8 mouse cellular contexts compared by ENCODE assay signal in the genomic region with DNA sequence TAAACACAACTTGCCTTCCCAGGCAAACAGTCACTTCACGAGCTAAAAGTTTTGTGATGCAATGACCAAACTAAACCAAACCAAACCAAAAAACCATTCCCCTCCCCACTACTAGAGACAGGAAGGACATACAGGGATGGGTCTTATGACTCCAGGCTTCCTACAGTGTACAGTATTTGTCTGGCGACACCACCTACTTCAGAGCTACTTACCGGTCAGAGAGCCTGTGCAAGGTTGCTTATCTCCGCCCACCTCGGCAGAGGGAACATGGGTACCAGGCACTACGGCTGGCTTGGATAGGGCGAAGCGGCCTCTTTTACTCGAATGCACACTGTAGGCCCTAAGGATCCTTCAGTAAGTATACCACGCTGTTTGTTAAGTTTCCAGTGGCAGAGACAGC. TPM values are rescaled to one million over a fixed set of nuclear protein-coding genes. Genes with fewer than 3 reads are reported as not detected.
A peak's percentile ranks its signal among the peaks of the same experiment; 100 is the strongest.
DNase-seq lines count a peak whose midpoint lies in the region; ATAC-seq and TF ChIP-seq lines count a peak whose summit lies in the region.

No protein-coding gene starts in this region.

- TF ChIP-seq RAD21 in MEL (IDR thresholded peaks at IDR 0.05; ENCODE audit: low read depth, low read length), result no peak

- H3K9me3 ChIP-seq in MEL (replicated peaks; ENCODE audit: insufficient read depth, low read length), result no peaks in the 10 kb centered on the region
- no peaks in the 10 kb centered on the region for H3K9me3 ChIP-seq in forebrain, embryonic 16.5 days (ENCODE audit: control insufficient read depth, low read length)
- no peaks in the 10 kb centered on the region for H3K9me3 ChIP-seq in limb, embryonic 11.5 days (ENCODE audit: control insufficient read depth, low read length)
- H3K9me3 ChIP-seq in midbrain, embryonic 13.5 days, result no peaks in the 10 kb centered on the region

- 0% methylated on average over 10 of the region's 10 CpGs for WGBS in forebrain, embryonic 16.5 days
- WGBS in limb, embryonic 11.5 days, result 0% methylated on average over 10 of the region's 10 CpGs
- WGBS in midbrain, embryonic 13.5 days, result 1% methylated on average over 10 of the region's 10 CpGs

- H3K27me3 ChIP-seq in MEL (ENCODE audit: control insufficient read depth in 1 of 2, insufficient read depth in 2 of 2, low read length in 2 of 2), result no peaks in the 10 kb centered on the region
- no peaks in the 10 kb centered on the region for H3K27me3 ChIP-seq in forebrain, embryonic 16.5 days (replicated peaks; ENCODE audit: control insufficient read depth, insufficient read depth, low read length)
- H3K27me3 ChIP-seq in limb, embryonic 11.5 days (ENCODE audit: control insufficient read depth, insufficient read depth, low read length), result no peaks in the 10 kb centered on the region
- H3K27me3 ChIP-seq in midbrain, embryonic 13.5 days, result no peaks in the 10 kb centered on the region

- peak; percentile 43 for DNase-seq in embryo, embryonic 11 days
- DNase-seq in embryo, embryonic 9.5 days (ENCODE audit: extremely low spot score), result no peak
- DNase-seq in MEL (ENCODE audit: low read depth, low spot score), result peak; percentile 68
- no peak for DNase-seq in limb, embryonic 11.5 days (ENCODE audit: low spot score)
- no peak for DNase-seq in ovary, postnatal 14 days (ENCODE audit: low spot score)

- peak overlapping the region; percentile 96 for H3K27ac ChIP-seq in MEL (ENCODE audit: control insufficient read depth, low read depth, low read length)
- peak overlapping the region; percentile 99; the same call in 1 of the 2 replicates for H3K27ac ChIP-seq in forebrain, embryonic 16.5 days (ENCODE audit: low read length)
- 0 out of 2 replicates have a peak overlapping the region, but pooled peaks have one; percentile 26 for H3K27ac ChIP-seq in limb, embryonic 11.5 days (replicated peaks; ENCODE audit: low read depth, low read length)
- peak overlapping the region; percentile 99 for H3K27ac ChIP-seq in midbrain, embryonic 13.5 days

- no peak for ATAC-seq in forebrain, embryonic 16.5 days
- ATAC-seq in limb, embryonic 11.5 days (ENCODE audit: insufficient number of reproducible peaks, low FRiP score, low TSS enrichment, low read depth), result no peak
- no peak for ATAC-seq in midbrain, embryonic 13.5 days
- no peak for ATAC-seq in monocyte, adult 5-6 weeks (replicated peaks; ENCODE audit: insufficient number of reproducible peaks, low FRiP score, low TSS enrichment, poor library complexity, severe bottlenecking)

- peak overlapping the region; percentile 99 for H3K4me2 ChIP-seq in forebrain, embryonic 16.5 days (ENCODE audit: low read length)
- H3K4me2 ChIP-seq in limb, embryonic 11.5 days (ENCODE audit: low read depth, severe bottlenecking), result peak overlapping the region; percentile 98
- H3K4me2 ChIP-seq in midbrain, embryonic 13.5 days (replicated peaks), result peak overlapping the region; percentile 97

- H3K36me3 ChIP-seq in MEL (ENCODE audit: control insufficient read depth in 1 of 2, insufficient read depth in 2 of 2, low read length in 2 of 2), result peaks cover 20 to 22% of the 10 kb centered on the region in 2 experiments
- peaks cover 13% of the 10 kb centered on the region for H3K36me3 ChIP-seq in forebrain, embryonic 16.5 days (ENCODE audit: control insufficient read depth, insufficient read depth)
- H3K36me3 ChIP-seq in limb, embryonic 11.5 days (ENCODE audit: control insufficient read depth, insufficient read depth, low read length), result peaks cover 27% of the 10 kb centered on the region
- peaks cover 27% of the 10 kb centered on the region for H3K36me3 ChIP-seq in midbrain, embryonic 13.5 days

- no peak for TF ChIP-seq POLR2A in MEL (IDR thresholded peaks at IDR 0.05; ENCODE audit: control insufficient read depth in 1 of 2, insufficient read depth in 1 of 2, low read depth in 1 of 2, low read length in 2 of 2, poor library complexity in 1 of 2)

- peak overlapping the region; percentile 95 for H3K9ac ChIP-seq in MEL (ENCODE audit: control insufficient read depth, low read depth, low read length, poor library complexity, severe bottlenecking)
- H3K9ac ChIP-seq in forebrain, embryonic 16.5 days (replicated peaks; ENCODE audit: low read depth, low read length), result peak overlapping the region; percentile 99
- H3K9ac ChIP-seq in limb, embryonic 11.5 days (ENCODE audit: low read length), result peak overlapping the region; percentile 100
- peak overlapping the region; percentile 99 for H3K9ac ChIP-seq in midbrain, embryonic 13.5 days (replicated peaks)

- peaks cover 52% of the 10 kb centered on the region for H3K79me2 ChIP-seq in MEL (ENCODE audit: control insufficient read depth, insufficient read depth, low read length, poor library complexity)

- TF ChIP-seq CTCF in MEL (IDR thresholded peaks at IDR 0.05 in 2 of 3, conservative IDR thresholded peaks at IDR 0.05 in 1 of 3; ENCODE audit: control insufficient read depth in 1 of 3, insufficient read depth in 1 of 3, low read depth in 2 of 3, low read length in 3 of 3, poor library complexity in 1 of 3, severe bottlenecking in 1 of 3), result no peak

- no peak for TF ChIP-seq EP300 in MEL (IDR thresholded peaks at IDR 0.05; ENCODE audit: low read depth in 1 of 2, low read length in 2 of 2)

- H3K4me1 ChIP-seq in MEL (ENCODE audit: control insufficient read depth in 1 of 2, insufficient read depth in 2 of 2, low read length in 2 of 2), result peaks cover 9 to 32% of the 10 kb centered on the region in 2 experiments
- peaks cover 34% of the 10 kb centered on the region for H3K4me1 ChIP-seq in forebrain, embryonic 16.5 days (replicated peaks; ENCODE audit: control insufficient read depth, insufficient read depth, low read length)
- H3K4me1 ChIP-seq in limb, embryonic 11.5 days (ENCODE audit: control insufficient read depth, insufficient read depth, low read length), result peaks cover 15% of the 10 kb centered on the region
- H3K4me1 ChIP-seq in midbrain, embryonic 13.5 days (replicated peaks), result peaks cover 44% of the 10 kb centered on the region

- peak overlapping the region; percentile 81 to 91 for H3K4me3 ChIP-seq in MEL (ENCODE audit: control insufficient read depth in 1 of 2, insufficient read depth in 1 of 2, low read depth in 2 of 2, low read length in 2 of 2)
- H3K4me3 ChIP-seq in forebrain, embryonic 16.5 days (replicated peaks; ENCODE audit: low read length), result peak overlapping the region; percentile 100
- H3K4me3 ChIP-seq in limb, embryonic 11.5 days (ENCODE audit: low read depth, low read length), result peak overlapping the region; percentile 100
- peak overlapping the region; percentile 86 for H3K4me3 ChIP-seq in midbrain, embryonic 13.5 days (replicated peaks)

TF ChIP-seq in MEL, 35 proteins besides CTCF, POLR2A, EP300 and RAD21:
- TF ChIP-seq POLR2AphosphoS2 (IDR thresholded peaks at IDR 0.05; ENCODE audit: low read length) (0 out of 2 replicates have a peak, but pooled peaks have one; percentile 1), SMC3 (IDR thresholded peaks at IDR 0.05; ENCODE audit: low read depth, low read length) (no peak)

RNA-seq across cellular contexts. Expression of gene Ube2i, which starts 2.1 kb away (rescaled TPM):
- 457 and 464 TPM in 2 replicates for total RNA-seq in MEL (2012; rRNA removed)
- polyA plus RNA-seq in MEL (2012; ENCODE audit: insufficient read depth in 1 of 2, insufficient read length in 2 of 2, low read depth in 1 of 2, low replicate concordance in 2 of 2, missing spikeins in 1 of 2), result 100 to 1,000 TPM in 1 of 2 experiments, not detected in 1; 564 TPM
- 635 and 668 TPM in 2 replicates for polyA plus RNA-seq in forebrain, embryonic 16.5 days (2015; fragmentation: Nextera tagmentation; extraction: Ambion mirVana)
- 922 and 923 TPM in 2 replicates for polyA plus RNA-seq in limb, embryonic 11.5 days (2014; fragmentation: Nextera tagmentation; extraction: Ambion mirVana)
- polyA plus RNA-seq in midbrain, embryonic 13.5 days (2015; fragmentation: Nextera tagmentation; extraction: Ambion mirVana), result 672 and 679 TPM in 2 replicates
- total RNA-seq in monocyte, adult 5-6 weeks (2017), result 278 to 334 TPM (median 296 TPM) in 3 replicates

RNA-seq across cellular contexts. Expression of gene Baiap3, which starts 16.2 kb away (rescaled TPM):
- total RNA-seq in MEL (2012; rRNA removed), result 0.08 and 0.13 TPM in 2 replicates
- under 1 TPM in 1 of 2 experiments, not detected in 1; 0.14 TPM for polyA plus RNA-seq in MEL (2012; ENCODE audit: insufficient read depth in 1 of 2, insufficient read length in 2 of 2, low read depth in 1 of 2, low replicate concordance in 2 of 2, missing spikeins in 1 of 2)
- polyA plus RNA-seq in forebrain, embryonic 16.5 days (2015; fragmentation: Nextera tagmentation; extraction: Ambion mirVana), result 7.9 and 22.5 TPM in 2 replicates
- polyA plus RNA-seq in limb, embryonic 11.5 days (2014; fragmentation: Nextera tagmentation; extraction: Ambion mirVana), result 0.71 and 0.88 TPM in 2 replicates
- 8.7 and 9.2 TPM in 2 replicates for polyA plus RNA-seq in midbrain, embryonic 13.5 days (2015; fragmentation: Nextera tagmentation; extraction: Ambion mirVana)
- total RNA-seq in monocyte, adult 5-6 weeks (2017), result 31.6 to 146 TPM (median 34.3 TPM) in 3 replicates

RNA-seq across cellular contexts. Expression of gene Prss34, which starts 25.9 kb away (rescaled TPM):
- not detected in 2 replicates for total RNA-seq in MEL (2012; rRNA removed)
- polyA plus RNA-seq in MEL (2012; ENCODE audit: insufficient read depth in 1 of 2, insufficient read length in 2 of 2, low read depth in 1 of 2, low replicate concordance in 2 of 2, missing spikeins in 1 of 2), result not detected
- not detected in 2 replicates for polyA plus RNA-seq in forebrain, embryonic 16.5 days (2015; fragmentation: Nextera tagmentation; extraction: Ambion mirVana)
- not detected in 2 replicates for polyA plus RNA-seq in limb, embryonic 11.5 days (2014; fragmentation: Nextera tagmentation; extraction: Ambion mirVana)
- polyA plus RNA-seq in midbrain, embryonic 13.5 days (2015; fragmentation: Nextera tagmentation; extraction: Ambion mirVana), result not detected in 2 replicates
- total RNA-seq in monocyte, adult 5-6 weeks (2017), result 2.8 TPM in 1 of 3 replicates, not detected in the others

RNA-seq across cellular contexts. Expression of gene Tsr3, which starts 32.4 kb away (rescaled TPM):
- total RNA-seq in MEL (2012; rRNA removed), result 35.2 and 37.4 TPM in 2 replicates
- polyA plus RNA-seq in MEL (2012; ENCODE audit: insufficient read depth in 1 of 2, insufficient read length in 2 of 2, low read depth in 1 of 2, low replicate concordance in 2 of 2, missing spikeins in 1 of 2), result 10 to 100 TPM in 1 of 2 experiments, not detected in 1; 50.5 TPM
- polyA plus RNA-seq in forebrain, embryonic 16.5 days (2015; fragmentation: Nextera tagmentation; extraction: Ambion mirVana), result 62.2 and 62.9 TPM in 2 replicates
- 63.8 and 66.1 TPM in 2 replicates for polyA plus RNA-seq in limb, embryonic 11.5 days (2014; fragmentation: Nextera tagmentation; extraction: Ambion mirVana)
- polyA plus RNA-seq in midbrain, embryonic 13.5 days (2015; fragmentation: Nextera tagmentation; extraction: Ambion mirVana), result 61.1 and 63.1 TPM in 2 replicates
- 24.6 to 33.5 TPM (median 27.9 TPM) in 3 replicates for total RNA-seq in monocyte, adult 5-6 weeks (2017)

RNA-seq across cellular contexts. Expression of gene Gnptg, which starts 32.4 kb away (rescaled TPM):
- 7.7 and 8.7 TPM in 2 replicates for total RNA-seq in MEL (2012; rRNA removed)
- 10 to 100 TPM in 1 of 2 experiments, not detected in 1; 10.8 TPM for polyA plus RNA-seq in MEL (2012; ENCODE audit: insufficient read depth in 1 of 2, insufficient read length in 2 of 2, low read depth in 1 of 2, low replicate concordance in 2 of 2, missing spikeins in 1 of 2)
- polyA plus RNA-seq in forebrain, embryonic 16.5 days (2015; fragmentation: Nextera tagmentation; extraction: Ambion mirVana), result 83.8 and 99.9 TPM in 2 replicates
- 28.3 and 29.4 TPM in 2 replicates for polyA plus RNA-seq in limb, embryonic 11.5 days (2014; fragmentation: Nextera tagmentation; extraction: Ambion mirVana)
- 86.0 and 90.4 TPM in 2 replicates for polyA plus RNA-seq in midbrain, embryonic 13.5 days (2015; fragmentation: Nextera tagmentation; extraction: Ambion mirVana)
- 27.2 to 58.6 TPM (median 49.2 TPM) in 3 replicates for total RNA-seq in monocyte, adult 5-6 weeks (2017)

Comparison
In these comparisons a context has a peak if more than half of its experiments do, and no peak if none do; other contexts are left out.
1. DNase-seq: peak in embryo, embryonic 11 days (single experiment) and MEL (single experiment); none in embryo, embryonic 9.5 days (single experiment), limb, embryonic 11.5 days (single experiment) and ovary, postnatal 14 days (single experiment).
2. H3K27ac ChIP-seq: peak in every context shown above with its lines; median percentile 99 in forebrain, embryonic 16.5 days; 99 in midbrain, embryonic 13.5 days; 96 in MEL; 26 in limb, embryonic 11.5 days.
3. Peak in every context shown above with its lines, with median percentiles within 50 percentile points of each other: H3K4me3 ChIP-seq, H3K9ac ChIP-seq and H3K4me2 ChIP-seq.